Mouse (Mus musculus) limb, embryonic 10.5 days (tissue): ENCODE data around the gene Elp5. TPM values are rescaled to one million over a fixed set of nuclear protein-coding genes. Genes with fewer than 3 reads are reported as not detected.
A peak's percentile ranks its signal among the peaks of the same experiment; 100 is the strongest.
"Not testable (repeated sequence)": the region's sequence is repeated elsewhere in the genome, so short reads cannot be mapped to it uniquely, and the experiment has no call there.

Source experiments
- DNase-seq: peaks from one replicate; pipeline ENCODE4 v3.0.0-alpha.2; 2017; ENCODE audit warnings: low spot score
- H3K27ac ChIP-seq: fragments of 300-500 bp; sonication (generic); 2 replicates; pipeline ENCODE4 v1.5.1; 2016; ENCODE audit warnings: mild to moderate bottlenecking
- H3K27me3 ChIP-seq: fragments of 300-500 bp; sonication (generic); 2 replicates; pipeline ENCODE4 v1.6.1; 2016; ENCODE audit warnings: low read depth, mild to moderate bottlenecking; ENCODE audit not compliant: poor library complexity, severe bottlenecking
- H3K36me3 ChIP-seq: fragments of 300-500 bp; sonication (generic); 2 replicates; pipeline ENCODE4 v1.6.1; 2016; ENCODE audit warnings: mild to moderate bottlenecking, moderate library complexity
- H3K4me1 ChIP-seq: fragments of 300-500 bp; sonication (generic); 2 replicates; pipeline ENCODE4 v1.6.1; 2016
- H3K4me3 ChIP-seq: fragments of 300-500 bp; sonication (generic); 2 replicates; pipeline ENCODE4 v1.5.1; 2016; ENCODE audit warnings: mild to moderate bottlenecking, moderate library complexity
- H3K9me3 ChIP-seq: fragments of 300-500 bp; sonication (generic); replicated peaks from 2 replicates; pipeline ENCODE4 v1.6.1; 2016; ENCODE audit warnings: mild to moderate bottlenecking
- WGBS: fragments of 180-500 bp; shearing (Covaris S2); methylation state at CpG from one replicate; pipeline ENCODE4 v1.1.7; 2016; 5-methylcytosine and 5-hydroxymethylcytosine counted together
- polyA plus RNA-seq: library from polyadenylated mRNA; unstranded; fragments of >200 nt; fragmentation: Nextera tagmentation; extraction: Ambion mirVana; gene quantifications from 2 replicates; pipeline ENCODE4 v1.2.1, GENCODE M21; 2016

Elp5 gene
- polyA plus RNA-seq, 1 experiment from 2014 or later, result 154 TPM

- DNase-seq, result no peak
- 47% methylated on average over 5 of the region's 5 CpGs for WGBS
- Histone ChIP-seq H3K36me3 (0 out of 2 replicates have a peak, but pooled peaks cover 2% of the 10 kb centered on the region), H3K9me3 (no peaks in the 10 kb centered on the region), H3K27me3 (peaks cover 61% of the 10 kb centered on the region), H3K4me3 (no peak overlapping the region), H3K4me1 (peaks cover 17% of the 10 kb centered on the region), H3K27ac (no peak overlapping the region)
Observed at GRCm38 (mm10) chr11:69961841-69962240, 20.5 kb downstream of the Elp5 start.

DNA sequence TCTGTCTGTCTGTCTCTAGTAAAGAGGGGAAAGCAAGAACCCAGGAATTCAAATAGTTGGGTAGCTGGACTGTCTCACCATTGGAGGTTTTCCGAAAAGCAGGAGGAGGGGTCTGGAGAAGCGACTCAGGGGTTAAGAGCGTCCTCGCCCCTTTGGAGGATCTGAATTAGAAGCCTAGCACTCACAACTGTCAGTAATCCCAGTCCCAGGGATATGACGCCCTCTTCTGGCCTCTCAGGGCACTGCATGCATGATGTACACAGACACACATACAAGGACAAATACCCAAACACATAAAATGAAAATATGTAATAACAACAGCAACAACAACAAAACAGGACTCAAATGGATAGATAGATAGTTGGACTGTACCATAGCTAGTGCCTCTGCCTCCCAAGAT lies 21.7 kb downstream of the Elp5 start:
- H3K27me3 ChIP-seq, result peaks cover 49% of the 10 kb centered on the region
- 32% methylated on average over 5 of the region's 5 CpGs for WGBS

GRCm38 (mm10) chr11:69956218-69956617 lies 26.1 kb downstream of the Elp5 start:
- Histone ChIP-seq H3K4me1 (no peaks in the 10 kb centered on the region), H3K36me3 (no peaks in the 10 kb centered on the region), H3K9me3 (no peaks in the 10 kb centered on the region), H3K27ac (no peak overlapping the region), H3K4me3 (no peak overlapping the region), H3K27me3 (0 out of 2 replicates have a peak, but pooled peaks cover 6% of the 10 kb centered on the region)
- WGBS, result 71% methylated on average over 1 of the region's 1 CpGs
- DNase-seq, result no peak

More for the DNA sequence above, 21.7 kb downstream of the Elp5 start:
- Histone ChIP-seq H3K4me1 (peaks cover 6% of the 10 kb centered on the region; the same call in 1 of the 2 replicates), H3K4me3 (no peak overlapping the region), H3K27ac (no peak overlapping the region), H3K36me3 (no peaks in the 10 kb centered on the region), H3K9me3 (no peaks in the 10 kb centered on the region)
- DNase-seq, result no peak

DNA sequence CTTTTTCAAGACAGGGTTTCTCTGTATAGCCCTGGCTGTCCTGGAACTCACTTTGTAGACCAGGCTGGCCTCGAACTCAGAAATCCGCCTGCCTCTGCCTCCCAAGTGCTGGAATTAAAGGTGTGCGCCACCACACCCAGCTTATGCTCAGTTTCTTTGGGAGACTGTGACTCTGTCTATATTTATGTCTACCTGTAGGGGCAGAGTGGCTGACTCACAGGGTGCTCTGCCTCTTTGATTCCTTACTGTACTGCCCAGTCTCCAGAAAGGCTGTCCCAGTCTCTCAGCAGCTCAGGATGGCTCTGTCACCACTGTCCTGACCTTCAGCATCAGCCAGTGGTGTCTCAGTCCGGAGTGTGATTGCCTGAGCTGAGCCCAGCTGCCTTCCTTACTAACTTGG lies 26.7 kb downstream of the Elp5 start:
- H3K9me3 ChIP-seq, H3K27ac ChIP-seq, H3K4me1 ChIP-seq, H3K27me3 ChIP-seq, H3K4me3 ChIP-seq, DNase-seq, H3K36me3 ChIP-seq: not testable (repeated sequence)
- 75% methylated on average over 4 of the region's 4 CpGs for WGBS

DNA sequence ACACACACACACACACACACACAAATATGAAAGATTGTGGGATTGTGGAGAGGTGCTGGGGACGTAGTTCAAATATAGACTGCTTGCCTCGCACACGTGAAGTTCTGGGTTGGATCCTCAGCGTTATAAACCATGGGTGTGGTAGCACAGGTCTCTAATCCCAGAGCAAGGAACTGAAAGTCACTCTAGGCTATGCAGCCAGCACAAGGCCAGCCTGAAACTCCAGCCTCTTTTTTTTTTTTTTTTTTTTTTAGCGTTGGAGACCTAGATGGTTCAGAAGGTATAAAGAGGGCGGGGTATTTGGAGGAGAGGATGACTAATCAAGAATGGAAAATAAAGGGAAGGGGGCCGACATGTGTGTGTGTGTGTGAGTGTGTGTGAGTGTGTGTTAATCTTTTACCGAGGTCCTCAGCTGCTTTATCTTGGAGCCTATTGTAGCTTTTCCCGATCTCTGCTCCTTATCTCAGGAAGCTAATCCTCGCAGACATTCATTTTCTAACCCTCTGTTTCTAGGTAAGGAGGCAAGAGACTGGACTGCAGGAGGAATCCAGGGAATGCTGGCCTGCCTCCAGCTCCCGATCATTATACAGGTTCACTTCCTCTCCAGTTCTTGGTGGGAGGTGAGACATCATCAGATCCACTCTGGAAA lies 28.9 kb downstream of the Elp5 start:
- Histone ChIP-seq H3K27ac (no peak overlapping the region), H3K9me3 (no peaks in the 10 kb centered on the region), H3K36me3 (no peaks in the 10 kb centered on the region), H3K4me1 (peaks cover 10% of the 10 kb centered on the region), H3K4me3 (no peak overlapping the region), H3K27me3 (no peaks in the 10 kb centered on the region)
- DNase-seq, result no peak
- WGBS, result 79% methylated on average over 11 of the region's 11 CpGs

DNA sequence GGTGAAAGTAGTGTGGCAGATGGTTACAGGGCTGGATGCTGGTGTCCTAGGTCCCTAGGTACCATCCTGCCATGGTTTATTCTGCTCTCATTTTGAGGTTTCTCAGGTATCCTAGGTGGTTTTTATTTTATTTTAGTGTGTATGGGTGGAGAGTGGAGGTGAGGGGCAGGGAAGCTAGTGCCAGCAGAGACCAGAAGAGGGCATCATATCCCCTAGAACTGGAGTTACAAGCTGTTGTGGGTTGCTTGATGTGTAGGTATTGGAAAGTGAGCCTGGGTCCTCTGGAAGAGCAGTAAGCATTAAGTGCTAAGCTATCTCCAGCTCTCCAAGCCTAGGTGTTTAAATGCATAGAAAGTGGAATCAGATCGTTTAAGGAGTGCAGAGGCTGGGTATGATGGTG lies 30.0 kb downstream of the Elp5 start:
- 31% methylated on average over 1 of the region's 1 CpGs for WGBS
- Histone ChIP-seq H3K4me1 (peaks cover 15% of the 10 kb centered on the region), H3K9me3 (no peaks in the 10 kb centered on the region), H3K4me3 (no peak overlapping the region), H3K27me3 (no peaks in the 10 kb centered on the region), H3K27ac (no peak overlapping the region), H3K36me3 (no peaks in the 10 kb centered on the region)
- no peak for DNase-seq

DNA sequence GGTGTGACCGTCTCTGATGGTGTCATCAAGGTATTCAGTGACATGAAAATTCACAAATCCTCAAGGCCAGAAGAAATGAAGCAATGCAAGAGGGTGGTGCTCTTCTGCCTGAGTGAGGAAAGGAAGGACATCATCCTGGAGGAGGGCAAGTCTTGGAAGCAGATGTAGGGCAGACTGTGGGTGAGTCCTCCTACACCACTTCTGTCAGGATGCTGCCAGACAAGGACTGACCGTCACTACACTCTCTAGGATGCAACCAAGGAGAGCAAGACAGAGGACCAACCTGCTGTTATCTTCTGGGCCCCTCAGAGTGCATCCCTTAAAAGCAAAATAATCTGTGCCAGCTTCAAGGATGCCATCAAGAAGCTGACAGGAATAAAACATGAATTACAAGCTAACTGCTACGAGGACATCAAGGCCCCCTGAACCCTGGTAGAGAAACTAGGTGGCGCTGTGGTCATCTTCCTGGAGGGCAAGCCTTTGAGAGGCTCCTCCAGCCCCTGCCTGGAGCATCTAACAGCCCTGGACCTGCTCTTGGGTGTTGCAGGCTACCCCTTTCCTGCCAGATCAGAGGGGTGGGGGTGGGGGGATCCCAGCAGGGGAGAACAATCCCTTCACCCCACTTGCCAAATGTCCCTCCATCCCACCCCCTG lies 31.4 kb downstream of the Elp5 start:
- Histone ChIP-seq H3K4me1 (peaks cover 28% of the 10 kb centered on the region), H3K4me3 (no peak overlapping the region), H3K27me3 (no peaks in the 10 kb centered on the region), H3K36me3 (peaks cover 7% of the 10 kb centered on the region), H3K9me3 (no peaks in the 10 kb centered on the region), H3K27ac (no peak overlapping the region)
- WGBS, result 47% methylated on average over 4 of the region's 4 CpGs
- no peak for DNase-seq

GRCm38 (mm10) chr11:69948763-69949150 lies 33.6 kb downstream of the Elp5 start:
- DNase-seq, result peak; percentile 92
- H3K4me1 ChIP-seq, result peaks cover 31% of the 10 kb centered on the region
- no peaks in the 10 kb centered on the region for H3K9me3 ChIP-seq
- H3K27me3 ChIP-seq, result no peaks in the 10 kb centered on the region
- peak overlapping the region; percentile 57 for H3K4me3 ChIP-seq
- WGBS, result 0% methylated on average over 14 of the region's 14 CpGs
- peak overlapping the region; percentile 96 for H3K27ac ChIP-seq
- H3K36me3 ChIP-seq, result peaks cover 29% of the 10 kb centered on the region

DNA sequence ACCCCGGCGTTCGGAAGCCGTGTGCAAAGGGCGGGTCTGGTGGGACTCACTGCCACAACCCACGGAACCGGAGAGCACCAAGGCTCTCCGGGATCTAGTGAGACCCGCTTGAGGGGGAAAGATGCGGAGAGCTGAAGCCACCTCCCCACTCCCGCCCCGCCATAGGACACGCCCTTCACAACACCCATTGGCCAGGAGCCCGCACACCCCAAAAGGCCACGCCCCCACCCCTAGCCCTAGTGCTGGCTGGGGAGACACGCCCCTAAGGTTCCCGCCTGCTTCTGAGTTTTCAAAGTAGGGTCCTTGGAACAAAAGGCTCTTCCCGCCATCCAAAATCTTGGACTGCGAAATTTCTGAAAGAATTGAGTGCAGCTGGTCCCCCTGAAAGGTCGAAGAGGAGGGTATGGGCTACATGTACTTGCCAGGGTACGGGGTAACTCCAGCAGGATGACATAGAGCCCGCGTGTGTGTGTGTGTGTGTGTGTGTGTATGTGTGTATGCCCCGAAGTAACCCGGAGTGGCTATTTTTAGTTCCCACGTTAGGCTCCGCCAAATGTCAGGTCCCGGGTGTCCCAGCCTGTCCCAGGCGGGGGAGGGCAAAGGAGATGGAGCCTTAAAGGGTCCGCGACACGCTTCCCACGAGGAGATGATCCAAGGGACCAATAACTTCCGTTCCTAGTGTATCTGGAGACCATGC lies 34.1 kb downstream of the Elp5 start, which contains the start of gene Slc2a4:
Gene Slc2a4 (minus strand): TSS at position 123 of the 697 bp plus-strand sequence.
- under 1% methylated on average over 32 of the region's 34 CpGs for WGBS
- no peaks in the 10 kb centered on the region for H3K27me3 ChIP-seq
- H3K4me3 ChIP-seq, result peak within 1 kb of the TSS; percentile 57
- H3K4me1 ChIP-seq, result peaks cover 31% of the 10 kb centered on the region
- H3K27ac ChIP-seq, result peak within 1 kb of the TSS; percentile 96
- no peaks in the 10 kb centered on the region for H3K9me3 ChIP-seq
- peak; percentile 96 for DNase-seq
- H3K36me3 ChIP-seq, result peaks cover 34% of the 10 kb centered on the region

DNA sequence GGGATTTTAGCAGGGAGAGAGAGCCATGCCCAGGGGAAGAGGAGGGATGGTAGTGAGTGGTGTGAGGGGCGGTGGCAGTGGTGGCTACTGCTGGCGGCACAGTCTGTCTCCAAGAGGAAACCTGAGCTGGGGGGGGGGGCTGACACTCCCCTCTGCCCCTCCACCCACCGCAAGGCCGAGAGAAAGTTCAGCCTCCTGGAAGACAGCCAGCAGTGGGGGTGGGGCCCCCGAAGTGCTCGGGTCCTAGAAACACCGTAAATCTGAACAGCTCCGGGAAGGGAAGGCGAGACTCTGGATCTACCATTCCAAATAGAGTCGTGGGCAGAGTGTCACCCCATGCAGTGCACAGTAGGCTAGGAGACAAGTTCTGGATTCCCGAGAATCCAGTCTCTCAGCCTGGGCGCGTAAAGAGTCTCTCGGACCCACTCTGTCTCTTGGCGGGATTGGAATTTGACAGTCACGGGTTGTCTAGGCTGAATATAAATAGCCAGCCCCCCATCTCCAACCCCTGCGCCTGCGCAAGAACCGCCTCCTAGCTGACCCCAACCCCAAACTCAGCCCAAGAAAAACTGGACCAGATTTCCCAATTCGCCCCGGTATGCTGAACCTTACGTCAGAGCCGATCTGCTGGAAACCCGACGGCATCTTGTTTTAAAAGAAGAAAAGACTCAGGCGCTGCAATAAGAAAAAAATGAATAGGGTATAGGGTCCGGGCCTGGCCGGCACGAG lies 34.8 kb downstream of the Elp5 start:
- H3K27ac ChIP-seq, result peak overlapping the region; percentile 96
- peaks cover 31% of the 10 kb centered on the region for H3K4me1 ChIP-seq
- peaks cover 41% of the 10 kb centered on the region for H3K36me3 ChIP-seq
- WGBS, result 2% methylated on average over 29 of the region's 29 CpGs
- peak overlapping the region; percentile 57 for H3K4me3 ChIP-seq
- no peaks in the 10 kb centered on the region for H3K9me3 ChIP-seq
- DNase-seq, result peak; percentile 75
- no peaks in the 10 kb centered on the region for H3K27me3 ChIP-seq

DNA sequence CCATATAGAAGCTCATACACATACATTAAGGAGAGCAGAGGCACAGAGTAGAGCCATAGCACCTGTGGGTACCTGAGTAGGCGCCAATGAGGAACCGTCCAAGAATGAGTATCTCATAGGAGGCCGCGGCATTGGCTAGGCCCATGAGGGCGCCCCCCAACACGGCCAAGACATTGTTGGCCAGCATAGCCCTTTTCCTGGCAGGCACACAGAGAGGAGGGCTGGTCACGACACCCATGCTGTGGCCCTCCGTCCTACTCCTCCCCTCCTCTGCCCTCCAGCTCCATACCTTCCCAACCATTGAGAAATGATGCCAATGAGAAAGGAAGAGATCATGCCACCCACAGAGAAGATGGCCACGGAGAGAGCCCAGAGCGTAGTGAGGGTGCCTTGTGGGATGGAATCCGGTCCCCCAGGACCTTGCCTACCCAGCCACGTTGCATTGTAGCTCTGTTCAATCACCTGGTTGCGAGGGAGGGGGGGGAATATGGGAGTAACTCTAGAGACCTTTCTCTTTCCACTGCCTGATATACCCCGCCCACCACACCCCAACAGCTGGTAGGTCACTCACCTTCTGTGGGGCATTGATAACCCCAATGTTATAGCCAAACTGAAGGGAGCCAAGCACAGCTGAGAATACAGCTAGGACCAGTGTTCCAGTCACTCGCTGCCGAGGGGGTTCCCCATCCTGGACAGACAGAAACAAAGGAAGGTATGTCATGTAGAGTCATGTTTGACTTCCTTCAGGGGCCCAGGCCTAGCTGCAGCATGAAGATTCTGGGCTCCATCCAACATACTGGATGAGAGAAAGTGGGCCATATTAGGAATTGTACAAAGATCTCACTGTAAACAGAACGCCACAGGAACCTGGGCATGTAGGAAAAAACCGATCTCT lies 36.1 kb downstream of the Elp5 start:
- Histone ChIP-seq H3K4me1 (peaks cover 31% of the 10 kb centered on the region), H3K9me3 (no peaks in the 10 kb centered on the region), H3K36me3 (peaks cover 52% of the 10 kb centered on the region), H3K27me3 (no peaks in the 10 kb centered on the region), H3K27ac (peak overlapping the region; percentile 96), H3K4me3 (peak overlapping the region; percentile 57)
- no peak for DNase-seq
- WGBS, result 93% methylated on average over 18 of the region's 18 CpGs

- 0 out of 2 replicates have a peak overlapping the region, but pooled peaks have one; percentile 2 for H3K4me3 ChIP-seq
- H3K27me3 ChIP-seq, result peaks cover 5% of the 10 kb centered on the region; the same call in 1 of the 2 replicates
- DNase-seq, result no peak
- peak overlapping the region; percentile 96; the same call in 1 of the 2 replicates for H3K27ac ChIP-seq
- H3K9me3 ChIP-seq, result no peaks in the 10 kb centered on the region
- peaks cover 31% of the 10 kb centered on the region for H3K4me1 ChIP-seq
- peaks cover 58% of the 10 kb centered on the region for H3K36me3 ChIP-seq
- 79% methylated on average over 13 of the region's 13 CpGs for WGBS
Observed at GRCm38 (mm10) chr11:69945216-69945615, 37.1 kb downstream of the Elp5 start.
